Mouse (Mus musculus): ENCODE results near the gene Fgf12.

The Fgf12 gene

DNA sequence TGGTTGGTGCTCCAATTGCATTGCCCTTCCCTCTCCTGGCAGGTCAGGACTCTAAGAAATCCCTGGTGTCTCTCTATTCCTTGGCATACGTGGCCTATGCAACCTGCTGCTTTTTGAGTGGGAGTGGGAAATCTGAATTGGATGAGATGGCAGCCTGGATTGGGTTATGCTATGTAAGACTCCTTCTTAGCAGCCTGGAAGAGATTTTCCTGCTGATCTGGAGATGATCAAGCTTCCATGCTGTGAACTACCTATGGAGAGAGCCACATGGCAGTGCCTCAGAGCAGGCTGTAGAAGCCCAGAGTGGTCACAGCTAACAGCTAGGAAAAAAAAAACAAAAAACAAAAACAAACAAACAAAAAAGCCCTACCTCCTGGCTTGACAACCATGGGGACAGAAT lies 277.3 kb downstream of the Fgf12 start:
- DNase-seq: no peak

DNA sequence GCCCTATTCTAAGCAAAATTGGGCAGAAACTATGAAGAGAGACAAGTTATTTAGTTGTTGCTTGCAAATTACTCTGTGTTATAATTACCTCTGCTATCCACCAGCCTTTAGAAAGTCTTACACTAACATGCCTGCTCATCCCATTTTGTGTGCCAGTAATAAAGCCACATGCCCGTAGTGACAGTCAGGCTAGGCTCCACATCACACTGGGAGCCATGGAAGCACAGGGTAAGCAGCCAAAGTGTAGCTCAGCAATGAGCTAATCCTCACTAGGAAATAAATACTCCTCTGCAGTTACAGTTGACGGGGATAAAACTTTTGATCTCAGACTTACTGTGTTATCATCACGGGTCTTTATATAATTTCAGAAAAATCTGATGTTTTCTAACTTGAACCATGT lies 298.0 kb downstream of the Fgf12 start:
- DNase-seq: no peak

DNA sequence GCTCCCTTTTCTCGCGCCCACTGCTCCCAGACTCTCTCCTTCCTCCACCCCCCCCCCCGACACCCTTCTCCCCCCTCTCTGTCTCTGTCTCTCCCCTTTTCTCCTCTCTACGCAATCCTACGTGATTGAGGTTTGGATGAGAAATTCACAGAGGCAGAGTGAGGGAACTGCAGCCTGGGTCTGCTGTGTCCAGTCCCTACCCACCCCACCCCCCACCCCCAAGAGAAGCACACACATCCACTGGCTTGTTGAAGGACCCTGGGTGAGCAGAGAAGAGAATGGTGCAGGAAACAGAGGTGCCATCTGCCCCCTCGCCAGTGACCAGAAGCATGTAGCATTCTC lies 305.8 kb downstream of the Fgf12 start:
- no peak for DNase-seq

DNA sequence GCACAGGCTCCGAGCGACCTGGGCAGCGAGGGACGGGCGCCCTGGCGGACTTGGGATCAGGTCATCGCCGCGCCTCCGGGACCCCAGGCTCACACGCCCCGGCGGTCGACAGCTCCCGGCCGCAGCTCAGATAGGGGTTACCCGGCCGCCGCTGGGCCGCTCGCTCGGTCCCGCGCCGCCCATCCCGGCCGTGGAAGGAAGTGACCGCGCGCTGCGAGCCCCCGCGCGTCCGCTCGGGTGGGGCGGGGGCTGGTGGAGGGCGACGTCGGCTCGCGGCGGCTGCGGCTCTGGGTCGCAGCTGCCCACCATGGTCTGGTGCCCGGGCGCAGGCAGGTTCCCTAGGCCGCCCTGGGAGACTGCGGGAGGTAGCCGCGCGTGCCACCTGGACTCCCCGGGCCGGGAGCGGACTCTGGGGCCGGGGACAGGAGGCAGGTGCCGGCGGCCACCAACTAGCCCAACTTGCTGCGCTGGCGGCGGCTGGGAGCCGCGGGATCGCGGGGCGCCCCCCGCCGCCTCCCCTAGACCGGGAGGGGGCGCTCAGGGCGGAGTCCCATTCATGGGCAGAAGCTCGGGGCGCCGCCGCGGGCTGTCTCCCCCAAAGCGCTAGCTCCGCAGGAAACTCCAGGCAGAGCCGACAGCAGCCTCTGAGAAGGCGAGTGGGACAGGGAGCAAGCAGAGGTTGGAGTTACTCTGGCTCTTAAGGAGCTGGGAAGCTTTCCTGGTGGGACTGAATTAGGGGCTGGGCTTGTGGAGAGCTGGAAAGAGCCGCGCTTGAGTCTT lies 306.3 kb downstream of the Fgf12 start:
- no peak for DNase-seq

DNA sequence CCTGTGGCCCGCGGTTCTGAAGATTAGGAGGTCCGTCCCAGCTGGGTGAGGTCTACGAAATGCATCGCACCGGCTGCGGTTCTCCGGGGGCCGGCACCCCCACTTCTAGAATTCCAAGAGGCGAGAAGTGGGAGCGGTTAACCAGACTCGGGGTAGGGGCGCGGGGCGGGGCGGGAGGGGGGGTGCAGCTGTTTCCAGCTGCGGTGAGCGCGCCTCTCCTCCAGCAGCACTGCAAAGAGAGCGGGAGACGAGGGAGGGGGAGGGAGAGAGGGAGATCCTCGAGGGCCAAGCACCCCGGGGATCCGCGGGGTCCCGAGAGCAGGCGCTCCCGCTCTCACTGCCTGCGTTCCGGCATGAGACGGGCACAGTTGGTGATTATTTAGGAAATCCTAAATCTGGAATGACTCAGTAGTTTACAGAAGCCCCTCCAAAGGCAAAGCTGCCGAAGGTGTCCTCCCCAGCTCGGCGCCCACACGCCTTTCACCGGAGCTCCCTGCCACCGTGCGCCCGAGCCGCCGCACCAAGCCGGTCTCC lies 307.0 kb downstream of the Fgf12 start:
- DNase-seq: no peak

DNA sequence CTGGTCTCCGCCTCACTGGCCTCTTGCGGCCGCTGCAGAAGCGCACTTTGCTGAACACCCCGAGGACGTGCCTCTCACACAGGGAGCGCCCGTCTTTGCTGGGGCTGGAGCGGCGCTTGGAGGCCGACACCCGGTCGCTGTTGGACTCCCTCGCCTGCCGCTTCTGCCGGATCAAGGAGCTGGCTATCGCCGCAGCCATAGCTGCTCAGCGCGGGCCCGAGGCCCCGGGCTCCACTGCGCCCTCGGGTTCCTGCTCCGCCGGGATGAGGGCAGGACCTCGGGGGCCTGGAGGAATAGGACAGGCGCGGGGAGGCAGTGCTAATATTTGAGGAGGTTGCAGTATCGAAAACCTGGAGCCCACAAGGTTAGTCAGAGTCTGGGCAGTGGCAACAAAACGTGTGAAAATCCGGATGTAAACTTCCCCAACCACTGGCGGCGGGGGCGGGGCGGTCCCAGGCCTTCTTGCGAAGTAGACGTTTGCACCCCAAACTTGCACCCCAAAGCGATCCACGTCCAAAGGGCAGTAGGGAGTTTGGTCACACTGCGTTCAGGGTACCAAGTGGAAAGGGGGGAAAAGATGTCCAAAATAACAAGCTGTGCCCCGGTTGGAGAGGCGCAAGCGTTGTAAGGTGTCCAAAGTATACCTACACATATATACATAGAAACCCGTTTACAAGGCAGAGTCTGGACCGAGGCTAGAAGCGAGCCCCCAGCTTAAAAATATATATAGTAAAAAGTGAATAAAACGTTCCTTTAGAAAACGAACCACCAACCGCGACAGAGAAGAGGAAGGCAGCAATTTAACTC lies 307.7 kb downstream of the Fgf12 start:
- DNase-seq: no peak

DNA sequence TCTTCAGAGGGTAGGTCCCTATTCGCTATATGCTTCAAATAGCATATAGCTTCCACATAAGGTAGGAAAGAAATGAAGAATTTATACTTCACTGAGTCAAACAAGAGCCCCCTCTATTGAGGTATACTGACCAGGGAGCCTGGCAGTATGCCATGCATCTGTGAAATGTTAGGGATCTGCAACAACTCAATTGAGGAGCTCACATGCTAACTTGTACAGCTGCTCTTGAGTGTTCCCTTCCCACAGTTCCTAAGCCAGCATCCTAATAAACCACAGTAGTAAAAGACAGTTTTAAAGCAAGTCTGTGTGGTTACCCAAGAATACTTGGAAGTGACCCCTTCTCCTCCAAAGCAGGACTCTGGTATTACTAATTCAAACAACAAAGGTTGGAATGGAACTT lies 331.3 kb downstream of the Fgf12 start:
- DNase-seq: no peak

DNA sequence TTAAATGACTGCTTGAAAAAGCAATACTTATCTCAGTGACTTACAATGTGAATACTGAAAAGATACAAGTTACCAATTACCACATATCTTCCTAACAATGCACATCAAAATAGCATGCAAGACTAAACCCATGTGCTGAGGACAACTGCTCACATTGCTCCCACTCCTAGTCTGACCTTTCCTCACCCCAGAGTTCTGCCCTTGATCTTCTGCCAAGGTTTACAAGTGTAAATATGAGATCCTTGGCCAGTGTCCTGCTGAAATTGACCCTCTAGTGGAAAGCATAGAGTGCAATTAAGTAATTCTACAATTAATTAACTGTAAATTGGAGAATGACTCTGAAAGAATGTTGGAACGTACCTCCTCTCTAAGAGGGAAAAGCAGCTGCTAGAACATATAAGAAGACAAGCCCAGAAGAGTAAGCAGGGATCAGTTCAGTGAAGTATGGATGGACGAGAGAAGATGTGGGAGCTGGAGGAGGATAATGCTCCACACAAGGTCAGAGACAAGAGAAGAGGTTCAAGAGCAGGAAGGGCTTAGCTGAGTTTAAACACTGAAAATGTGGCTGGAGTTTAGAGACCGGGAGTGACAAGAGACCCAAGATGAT lies 333.1 kb downstream of the Fgf12 start:
- peak in 1 of 2 experiments; percentile 2 for DNase-seq

DNA sequence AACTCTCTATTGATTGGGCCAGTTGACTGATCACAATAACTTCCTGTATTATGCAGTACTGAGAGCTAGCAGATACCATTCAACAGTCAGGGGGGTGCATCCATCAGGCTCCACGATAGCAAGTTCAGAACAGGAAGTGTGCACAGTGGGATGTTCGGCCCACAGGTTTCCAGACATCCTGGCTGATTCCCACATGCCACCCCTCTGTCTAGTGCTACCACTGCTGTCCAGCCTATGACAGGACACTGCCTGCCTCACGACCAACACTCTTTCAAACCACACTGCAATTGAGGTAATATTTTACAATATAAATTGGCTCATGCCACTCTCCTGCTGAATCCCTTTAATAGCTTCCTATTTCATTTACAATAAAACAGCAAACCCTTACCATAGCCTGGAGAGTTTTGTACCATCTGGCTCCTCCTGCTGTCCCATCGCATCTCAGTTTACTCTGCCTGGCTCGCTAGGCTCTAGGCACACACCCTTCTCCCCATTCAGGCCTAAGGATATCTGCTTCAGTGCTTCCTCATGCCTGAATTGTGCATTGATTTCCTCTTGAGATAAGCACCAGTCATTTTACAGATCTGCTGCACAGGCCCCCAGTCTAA lies 341.6 kb downstream of the Fgf12 start:
- DNase-seq: no peak

DNA sequence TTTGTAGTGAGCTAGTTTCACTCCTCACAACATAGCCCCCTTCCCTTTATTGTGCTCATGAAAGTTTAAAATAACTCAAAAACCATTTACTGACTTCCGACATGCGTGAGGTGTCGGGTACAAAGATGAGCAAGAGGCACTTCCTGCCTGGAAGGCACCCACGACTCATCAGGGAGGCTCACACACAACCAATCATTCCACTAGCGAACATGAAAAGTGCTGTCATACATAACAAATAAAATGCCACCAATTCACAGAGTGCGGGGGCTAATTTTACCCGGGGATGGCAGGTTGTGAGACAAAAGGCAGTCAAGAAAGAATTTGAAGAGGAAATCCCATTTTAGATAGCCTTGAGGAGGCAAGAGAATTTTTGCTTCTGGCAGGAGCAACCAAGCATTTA lies 344.6 kb downstream of the Fgf12 start:
- no peak for DNase-seq

DNA sequence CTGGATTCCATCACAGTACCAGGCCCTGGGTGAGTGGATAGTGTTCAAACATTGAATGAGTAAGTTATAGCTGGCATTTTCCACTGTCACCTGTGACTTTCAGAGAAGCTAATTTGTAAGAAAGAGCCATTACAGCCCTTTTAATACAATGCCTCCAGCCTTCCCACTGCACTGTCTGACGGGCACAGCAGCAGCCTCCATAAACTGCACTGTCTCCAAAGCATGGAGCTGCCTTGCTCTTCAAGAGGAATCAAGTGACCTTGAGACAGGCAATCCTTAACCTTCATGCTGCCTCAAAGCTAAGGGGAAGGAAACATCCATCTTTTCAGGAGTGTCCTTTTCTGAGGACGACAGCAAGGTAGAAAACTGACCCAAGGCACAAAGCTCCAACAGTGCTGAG lies 345.0 kb downstream of the Fgf12 start:
- DNase-seq: no peak

DNA sequence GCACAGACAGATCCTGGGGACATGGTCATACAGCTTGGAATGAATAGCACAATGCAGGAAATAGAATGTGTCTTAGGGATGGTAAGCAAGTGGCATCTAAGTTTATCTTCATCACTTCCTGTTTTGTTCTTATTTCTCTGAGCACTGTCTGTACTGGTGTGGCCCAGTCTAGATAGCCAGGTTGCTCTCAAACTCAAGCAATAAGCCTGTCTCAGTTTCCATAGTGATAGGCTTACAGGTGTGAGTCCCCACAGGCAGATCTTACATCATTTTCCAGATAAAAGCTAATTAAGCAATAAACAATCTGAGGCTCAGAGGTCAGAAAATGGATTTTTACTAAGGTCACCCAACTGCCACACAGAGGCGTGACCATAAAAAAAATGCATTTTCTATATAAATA lies 348.7 kb downstream of the Fgf12 start:
- no peak for DNase-seq

DNA sequence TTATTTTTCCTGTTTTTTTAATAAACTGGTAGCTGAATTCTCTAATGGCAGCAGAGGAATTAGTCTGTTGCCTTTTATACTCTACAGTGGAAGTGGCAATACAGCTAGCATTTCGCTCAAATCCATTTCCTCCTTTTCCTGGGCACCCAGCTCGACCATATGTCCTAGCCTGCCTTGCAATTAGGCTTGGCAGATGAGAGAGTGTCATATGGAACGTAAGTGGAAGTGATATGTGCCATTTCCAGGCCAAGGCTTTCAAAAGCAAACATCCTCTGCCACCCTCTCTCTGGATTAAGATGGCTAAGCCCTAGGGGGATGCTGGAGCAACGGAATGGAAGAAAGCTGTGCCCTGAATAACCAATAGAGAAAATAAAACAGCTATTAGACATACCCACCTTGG lies 350.2 kb downstream of the Fgf12 start:
- DNase-seq: no peak

DNA sequence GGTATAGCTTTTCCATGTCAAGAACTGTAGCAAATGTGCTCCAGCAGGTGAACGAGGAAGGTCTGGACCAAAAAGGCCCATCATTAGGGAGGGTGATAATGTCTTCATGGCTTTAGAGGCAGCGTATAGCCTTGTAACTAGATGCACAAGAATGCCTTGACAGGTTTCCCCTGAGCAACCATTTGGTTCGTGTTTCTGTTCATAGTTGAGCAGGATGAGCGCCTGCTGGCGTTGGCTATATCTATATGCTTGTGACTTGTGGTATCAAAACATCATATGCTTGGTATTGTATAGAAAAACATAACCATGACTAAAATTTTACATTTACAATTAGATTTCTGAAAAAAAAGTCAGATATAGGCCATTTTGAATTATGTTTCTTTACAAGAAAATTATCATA lies 361.6 kb downstream of the Fgf12 start:
- DNase-seq: no peak

DNA sequence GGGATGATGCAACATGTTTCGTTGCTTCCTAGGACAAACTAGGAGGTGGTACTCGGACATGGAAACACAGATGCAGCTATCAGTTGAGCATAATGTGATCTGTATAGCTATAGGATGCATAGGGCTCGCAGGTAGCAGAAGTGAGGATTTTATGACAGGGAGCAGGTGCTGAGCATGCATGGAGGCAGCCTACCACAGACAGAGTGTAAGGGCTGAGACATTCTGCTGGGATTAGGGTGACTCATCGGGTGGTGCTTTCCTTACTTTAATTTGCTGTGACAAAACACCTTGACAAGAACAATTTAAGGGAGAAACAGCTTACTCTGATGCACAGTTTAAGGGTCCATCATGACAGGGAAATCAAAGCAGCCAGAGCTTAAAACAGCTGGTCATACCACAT lies 363.8 kb downstream of the Fgf12 start:
- DNase-seq: no peak

DNA sequence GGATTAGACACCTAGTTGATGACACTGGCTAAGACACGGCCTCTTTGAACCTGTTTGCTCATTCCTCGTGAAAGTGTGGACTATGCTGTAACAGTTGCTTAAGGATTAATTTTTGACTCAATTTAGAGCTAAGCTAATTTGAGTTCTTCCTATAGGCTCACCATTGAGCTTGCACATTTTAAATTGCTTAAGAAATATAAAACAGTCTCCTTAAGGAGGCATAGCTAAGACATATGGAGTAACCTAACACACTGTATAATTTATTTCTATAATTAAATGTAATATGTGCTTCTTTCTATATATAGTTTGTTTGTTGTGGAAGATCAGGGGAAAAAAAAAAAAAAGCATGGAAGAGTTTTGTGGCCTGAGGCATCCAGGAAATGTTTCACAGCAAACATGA lies 378.1 kb downstream of the Fgf12 start:
- DNase-seq: no peak

DNA sequence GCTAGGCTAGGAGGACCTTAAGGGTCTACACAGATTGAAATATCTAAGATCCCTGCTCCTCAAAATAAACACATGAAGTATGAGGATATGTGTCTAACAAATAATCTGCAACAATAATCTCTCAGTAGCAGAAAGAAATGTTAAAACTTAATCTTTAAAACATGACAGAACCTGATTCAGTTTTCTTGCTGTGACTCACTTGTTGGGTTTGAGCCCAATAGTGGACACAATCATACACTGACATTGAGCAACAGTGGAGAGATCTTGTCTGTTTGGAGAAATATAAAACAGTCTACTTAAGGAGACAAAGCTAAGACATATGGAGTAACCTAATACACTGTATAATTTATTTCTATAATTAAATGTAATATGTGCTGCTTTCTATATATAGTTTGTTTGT lies 379.6 kb downstream of the Fgf12 start:
- DNase-seq: no peak

DNA sequence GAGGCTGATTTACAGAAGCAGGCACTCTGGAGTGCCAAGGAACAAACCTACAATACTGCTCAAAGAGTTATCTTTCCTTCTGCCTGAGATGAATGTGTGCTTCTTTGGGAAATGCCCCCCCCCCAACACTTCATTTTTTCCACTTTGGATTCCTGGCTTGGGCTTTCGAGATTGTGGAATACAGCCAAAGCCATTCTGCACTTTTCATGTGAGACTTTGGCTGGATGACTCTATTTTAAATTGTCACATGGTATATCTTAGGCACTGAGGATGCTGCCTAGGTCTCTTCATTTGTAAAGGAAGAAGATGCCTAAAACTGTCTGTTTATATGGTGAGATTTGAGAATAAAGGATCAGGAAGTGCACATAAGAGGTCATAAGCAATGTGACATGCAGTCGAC lies 402.2 kb downstream of the Fgf12 start:
- no peak for DNase-seq

DNA sequence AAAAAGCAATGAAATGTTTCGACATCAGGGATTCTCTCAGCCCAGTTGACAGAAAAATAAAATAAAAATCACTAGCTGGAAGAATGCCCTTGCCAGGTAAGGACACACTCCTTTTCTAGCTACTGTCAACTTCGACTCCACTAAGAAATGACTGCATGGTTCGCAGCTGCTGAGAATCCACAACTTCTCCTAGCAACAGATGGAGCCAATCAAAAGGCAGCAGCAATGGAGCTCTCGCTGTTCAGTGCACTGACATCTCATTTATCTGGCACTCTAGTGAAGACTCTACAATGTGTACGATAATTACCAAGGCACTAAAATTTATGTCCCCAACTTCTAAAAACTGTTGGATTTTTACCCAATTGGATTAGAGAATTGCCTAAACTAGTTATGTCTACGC lies 407.5 kb downstream of the Fgf12 start:
- no peak for DNase-seq

DNA sequence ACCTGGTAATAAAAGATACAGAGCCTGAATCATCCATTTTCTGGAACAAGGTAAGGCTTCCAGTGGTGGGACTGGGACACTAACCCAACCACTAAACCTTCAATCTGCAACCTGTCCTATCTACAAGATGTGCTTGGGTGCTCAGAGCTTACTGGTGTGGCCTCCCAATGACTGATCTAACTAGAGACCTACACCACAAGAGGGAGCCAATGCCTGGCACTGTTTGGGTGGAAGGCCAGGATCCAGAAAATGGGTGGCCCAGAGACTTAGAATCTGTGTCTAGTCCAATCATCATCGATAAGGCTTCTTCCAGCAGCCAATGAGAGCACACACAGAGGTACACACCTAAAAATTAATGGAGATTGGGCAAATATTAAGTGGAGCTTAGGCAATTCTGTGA lies 414.9 kb downstream of the Fgf12 start:
- no peak for DNase-seq

DNA sequence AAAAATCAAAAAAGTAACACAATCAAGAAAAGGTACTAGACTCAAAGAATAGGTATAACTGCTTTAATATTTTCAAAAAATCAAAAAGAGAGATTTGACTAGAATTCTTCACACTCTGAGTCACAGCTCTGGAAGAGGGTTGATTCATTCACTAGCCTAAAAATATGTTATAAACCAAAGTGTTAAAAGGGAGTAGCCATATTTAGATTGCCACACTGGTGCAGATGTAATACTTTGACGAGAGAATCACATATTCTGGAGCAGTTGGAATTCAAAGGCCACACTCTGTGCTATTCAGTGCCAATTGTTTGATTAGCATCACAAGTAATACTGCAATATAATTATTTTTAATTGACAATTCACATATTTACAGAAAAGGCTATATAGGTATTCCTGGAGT lies 416.2 kb downstream of the Fgf12 start:
- DNase-seq: no peak

DNA sequence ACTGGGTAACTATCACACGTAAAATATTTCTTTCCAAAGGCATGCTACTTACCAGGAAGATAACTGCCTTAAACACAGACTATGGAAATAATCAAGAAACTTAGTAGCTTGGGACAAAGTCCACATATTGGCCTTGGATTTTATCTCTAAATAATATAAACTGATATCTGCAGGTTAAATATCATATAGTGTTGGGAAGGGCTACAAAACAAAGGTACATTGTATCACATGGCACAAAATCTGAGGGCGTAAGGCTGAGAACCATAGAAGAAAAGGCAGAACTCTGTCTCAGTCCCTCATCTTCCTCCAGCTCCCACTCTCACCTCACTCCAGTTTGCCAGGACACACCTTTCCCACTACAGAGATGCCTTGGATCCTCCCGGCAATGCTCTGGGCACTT lies 417.8 kb downstream of the Fgf12 start:
- no peak for DNase-seq

DNA sequence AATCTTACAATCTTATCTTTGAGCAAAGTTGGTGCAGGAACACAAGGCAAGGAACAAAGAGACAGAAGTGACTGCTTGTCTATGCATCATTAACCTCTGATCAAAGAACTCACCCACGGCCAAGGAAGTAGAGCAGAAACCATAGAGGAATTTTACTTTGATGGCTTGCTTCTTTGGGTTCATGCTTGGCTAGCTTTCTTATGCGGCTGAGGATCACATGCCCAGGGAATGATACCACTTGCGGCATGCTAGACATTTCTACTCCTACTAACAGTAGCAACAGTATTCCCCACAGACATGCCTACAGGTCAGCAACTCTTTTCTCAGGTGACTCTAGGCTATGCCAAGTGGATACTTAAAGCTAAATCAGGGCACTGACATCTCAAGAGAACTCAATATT lies 429.3 kb downstream of the Fgf12 start:
- peak; percentile 17 to 20 for DNase-seq

DNA sequence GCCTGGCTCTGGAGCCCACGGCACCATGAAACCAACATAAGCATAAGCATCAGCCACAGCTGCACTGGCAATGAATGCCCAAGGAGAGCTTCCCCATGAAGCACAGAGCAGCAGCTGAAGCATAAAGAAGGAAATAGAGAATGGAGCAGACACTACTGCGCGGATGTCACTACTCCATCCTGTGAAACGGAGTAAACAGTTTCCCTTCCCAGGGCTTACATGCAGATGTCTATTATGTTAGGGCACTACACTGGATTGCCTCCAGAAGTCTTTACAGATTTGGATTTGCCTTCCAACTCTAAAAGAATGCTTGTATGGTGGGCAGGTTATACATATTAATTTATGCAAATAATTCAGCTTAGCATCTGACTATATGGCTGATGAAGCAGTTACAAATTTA lies 441.2 kb downstream of the Fgf12 start:
- DNase-seq: no peak
